17 mouse cellular contexts compared by ENCODE assay signal in genomic region chr9:45212001-45212400, GRCm38 (mm10). TPM values are rescaled to one million over a fixed set of nuclear protein-coding genes. Genes with fewer than 3 reads are reported as not detected.
"Had no signal": no experiment of that assay in that cellular context is flagged by ENCODE, and none has a peak within 500 bp of the region (broad histone marks: within the 10 kb centered on the region; RNA-seq: fewer than 3 reads in every experiment).

No protein-coding gene starts in this region.

- H3K36me3 ChIP-seq: liver, embryonic 13.5 days; midbrain, embryonic 12.5 days; neural tube, embryonic 13.5 days; stomach, embryonic 15.5 days had no signal

- ATAC-seq: hindbrain, postnatal 0 days; inflammation-experienced regulatory T-cells, adult 6 months; midbrain, embryonic 16.5 days had no signal

- H3K9me3 ChIP-seq: liver, embryonic 13.5 days; midbrain, embryonic 12.5 days; neural tube, embryonic 13.5 days; stomach, embryonic 15.5 days had no signal

- H3K4me3 ChIP-seq: left cerebral cortex, adult 2 months; liver, embryonic 13.5 days; midbrain, embryonic 12.5 days; myocyte; neural tube, embryonic 13.5 days; stomach, embryonic 15.5 days had no signal

- DNase-seq: layer of hippocampus, postnatal 36 days; liver, embryonic 13.5 days; lung, adult 2 months; lung, postnatal 14 days; lung, postnatal 4 days; right cerebral cortex, postnatal 25 days; spleen, adult 18-20 months had no signal

- H3K9ac ChIP-seq: liver, embryonic 13.5 days; midbrain, embryonic 12.5 days; neural tube, embryonic 13.5 days; stomach, embryonic 15.5 days had no signal

- H3K27me3 ChIP-seq: liver, embryonic 13.5 days; midbrain, embryonic 12.5 days; neural tube, embryonic 13.5 days; stomach, embryonic 15.5 days had no signal

- H3K27ac ChIP-seq: hindbrain, postnatal 0 days; left cerebral cortex, adult 2 months; liver, embryonic 13.5 days; midbrain, embryonic 12.5 days; neural tube, embryonic 13.5 days; stomach, embryonic 15.5 days had no signal

- H3K4me2 ChIP-seq: liver, embryonic 13.5 days; midbrain, embryonic 12.5 days; neural tube, embryonic 13.5 days; stomach, embryonic 15.5 days had no signal

- H3K4me1 ChIP-seq: liver, embryonic 13.5 days; midbrain, embryonic 12.5 days; neural tube, embryonic 13.5 days; stomach, embryonic 15.5 days had no signal

RNA-seq across cellular contexts. Expression of gene Tmprss4, which starts 8.1 kb away (rescaled TPM):
- polyA plus RNA-seq: hindbrain, postnatal 0 days; inflammation-experienced regulatory T-cells, adult 6 months; midbrain, embryonic 12.5 days; midbrain, embryonic 16.5 days; myocyte; neural tube, embryonic 13.5 days had no signal

RNA-seq across cellular contexts. Expression of gene BC049352, which starts 30.2 kb away (rescaled TPM):
- polyA plus RNA-seq: limb, embryonic 11.5 days; limb, embryonic 14.5 days; lung, adult 2 months; midbrain, embryonic 12.5 days; myocyte; neural tube, embryonic 13.5 days had no signal

RNA-seq across cellular contexts. Expression of gene Il10ra, which starts 56.9 kb away (rescaled TPM):
- polyA plus RNA-seq: myocyte had no signal
